Mouse (Mus musculus): ENCODE measurements around the gene Fubp3.

DNA sequence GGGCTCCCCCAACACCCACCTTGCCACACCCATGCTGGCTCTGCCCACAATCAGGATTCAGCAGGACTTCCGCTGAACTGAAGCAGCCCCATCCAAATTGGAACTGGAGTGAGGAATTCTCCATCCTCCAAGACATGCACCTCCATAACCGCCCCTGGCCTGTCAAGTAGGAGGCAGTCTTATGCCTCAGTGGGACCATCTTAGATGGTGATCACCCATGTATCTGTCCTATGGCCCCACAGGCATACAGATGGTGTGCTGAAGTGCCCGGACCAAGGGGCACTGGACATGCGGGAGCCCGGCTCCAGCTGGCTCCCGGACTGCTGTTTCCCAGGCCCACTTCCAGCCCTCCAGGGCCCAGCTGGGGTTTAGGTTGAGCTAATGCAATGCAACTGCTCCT lies 46.8 kb downstream of the Fubp3 start:
- no peak for TF ChIP-seq CTCF (IDR thresholded peaks at IDR 0.05; ENCODE audit: extremely low read depth, insufficient read length, insufficient replicate concordance, low read depth, low read length)
- TF ChIP-seq POLR2A (IDR thresholded peaks at IDR 0.05; ENCODE audit: low read depth, low read length): no peak

Data from small intestine, adult 2 months (tissue).